ENCODE assay signal across 23 mouse cellular contexts in the genomic region with DNA sequence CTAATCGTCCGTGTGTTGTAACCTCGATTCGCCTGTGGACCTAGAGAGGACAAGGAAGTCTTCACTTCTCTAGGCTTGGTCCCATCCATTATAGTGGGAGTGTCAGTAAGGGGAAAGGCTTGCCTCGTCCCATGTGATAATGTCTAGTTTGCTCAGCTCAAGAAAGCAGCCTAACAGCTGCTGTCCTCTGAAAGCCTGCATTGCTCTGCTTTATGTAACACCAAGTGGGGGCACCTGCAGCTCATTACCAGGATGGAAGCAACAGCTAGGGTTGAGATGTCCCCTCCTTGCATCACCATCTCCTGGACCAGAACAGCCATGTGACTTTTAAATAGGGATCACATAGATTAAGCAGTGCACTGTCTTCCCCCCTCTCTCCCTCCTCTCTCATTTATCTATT.
DNase-seq lines count a peak whose midpoint lies in the region; ATAC-seq lines count a peak whose summit lies in the region.
"Had no signal": no experiment of that assay in that cellular context is flagged by ENCODE, and none has a peak within 500 bp of the region (broad histone marks: within the 10 kb centered on the region; RNA-seq: fewer than 3 reads in every experiment).

No protein-coding gene starts in this region.

- ATAC-seq in frontal cortex, adult (ENCODE audit: low TSS enrichment): peak; percentile 67
- ATAC-seq: activated CD4-positive, CD25-positive, alpha-beta regulatory T cell, adult 4 months; CD4-positive, CD25-positive, alpha-beta regulatory T cell, adult 4 months; forebrain, embryonic 13.5 days; forebrain, embryonic 15.5 days; Patski had no signal

- DNase-seq in frontal cortex, postnatal 14 days (ENCODE audit: low spot score in 2 of 2): no peak
- DNase-seq in layer of hippocampus, adult 9-11 months: peak; percentile 31
- DNase-seq in layer of hippocampus, postnatal 10 days (ENCODE audit: low spot score in 2 of 2): no peak
- DNase-seq in right cerebral cortex, adult 18-20 months: peak; percentile 51
- no peak for DNase-seq in right cerebral cortex, postnatal 25 days
- peak; percentile 50 for DNase-seq in telencephalon, adult 2 months (ENCODE audit: low read depth, low spot score)
- DNase-seq in testis, postnatal 10 days (ENCODE audit: low spot score): no peak
- DNase-seq: adrenal gland, adult 8-10 months; adrenal gland, postnatal 14 days; adrenal gland, postnatal 36 days; B cell, adult 2 months; cerebellum, adult 11 months; cerebellum, adult 18-20 months; cerebellum, adult 8-10 months; cerebellum, adult 9-11 months; cerebellum, postnatal 14 days; cerebellum, postnatal 36 days had no signal

Comparison
In these comparisons a context has a peak if more than half of its experiments do, and no peak if none do; other contexts are left out.
1. DNase-seq: peak in layer of hippocampus, adult 9-11 months (single experiment), right cerebral cortex, adult 18-20 months (single experiment) and telencephalon, adult 2 months (single experiment); none in frontal cortex, postnatal 14 days (0 of 2), layer of hippocampus, postnatal 10 days (0 of 2), right cerebral cortex, postnatal 25 days (single experiment) and testis, postnatal 10 days (single experiment).